Mouse (Mus musculus): ENCODE measurements around the gene Tgm3.

DNA sequence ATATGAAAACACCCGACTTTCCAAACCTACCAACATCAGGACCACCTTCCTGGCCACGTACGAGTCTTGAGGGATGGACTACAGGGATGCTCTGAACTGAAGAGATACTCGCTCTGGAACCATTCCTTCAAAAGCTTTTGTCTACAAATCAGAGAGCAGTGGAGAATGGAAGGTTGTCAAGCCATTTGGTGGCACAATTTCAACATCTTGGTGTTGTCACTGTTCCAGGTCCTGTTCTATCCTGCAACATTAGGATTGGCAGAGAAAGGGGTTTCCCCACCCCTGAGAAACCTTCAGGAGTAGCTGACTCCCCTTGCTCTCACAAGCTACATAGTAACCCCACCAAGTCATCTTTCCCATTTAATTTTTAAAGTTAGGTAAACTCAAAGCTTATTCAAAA, 12.9 kb upstream of the Tgm3 start:
- TF ChIP-seq CTCF (IDR thresholded peaks at IDR 0.05; ENCODE audit: control insufficient read depth, insufficient read depth, insufficient replicate concordance, low read depth, low read length) (no peak), POLR2A (IDR thresholded peaks at IDR 0.05; ENCODE audit: control insufficient read depth, low read depth, low read length) (no peak)

All from testis, adult 2 months (tissue).